Mouse (Mus musculus) neutrophil, adult 5-6 weeks (primary cell): Measurements from ENCODE around the gene Itga6. TPM values are rescaled to one million over a fixed set of nuclear protein-coding genes. Genes with fewer than 3 reads are reported as not detected.
A peak's percentile ranks its signal among the peaks of the same experiment; 100 is the strongest.

ENCODE experiments used
- ATAC-seq: fragments of 151-379, 151-347 bp; 2 replicates; pipeline ENCODE4 v1.8.0; 2017; ENCODE audit warnings: mild to moderate bottlenecking, moderate TSS enrichment; ENCODE audit not compliant: insufficient number of reproducible peaks, poor library complexity, low FRiP score, severe bottlenecking; ENCODE audit errors: extremely low read depth
- total RNA-seq: library from RNA; stranded (forward); fragments of 200-1000 nt; gene quantifications from 2 replicates; pipeline ENCODE4 v1.2.3, GENCODE M21; 2017

The Itga6 gene
- total RNA-seq, 1 experiment from 2014 or later = 57.4 TPM

DNA sequence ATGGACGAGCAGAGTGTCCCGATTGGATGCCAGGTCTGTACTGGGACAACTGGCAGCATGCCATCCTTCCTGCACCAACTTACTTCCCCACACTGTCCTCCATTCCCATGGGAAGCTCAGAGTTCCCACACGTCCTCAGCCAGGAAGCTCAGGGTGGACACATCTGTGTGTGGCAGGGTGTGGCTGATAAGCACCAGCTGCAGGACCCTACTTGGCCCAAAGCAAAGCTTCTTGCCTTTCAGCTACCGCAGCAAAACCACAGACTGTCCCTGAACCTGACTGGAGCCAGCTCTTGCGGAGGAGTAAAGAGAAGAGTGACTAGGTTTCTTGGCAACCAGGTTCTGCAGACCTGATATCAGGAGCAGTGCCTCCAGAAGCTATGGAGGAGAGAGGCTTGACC lies 11.7 kb downstream of the Itga6 start:
- no peak for ATAC-seq

DNA sequence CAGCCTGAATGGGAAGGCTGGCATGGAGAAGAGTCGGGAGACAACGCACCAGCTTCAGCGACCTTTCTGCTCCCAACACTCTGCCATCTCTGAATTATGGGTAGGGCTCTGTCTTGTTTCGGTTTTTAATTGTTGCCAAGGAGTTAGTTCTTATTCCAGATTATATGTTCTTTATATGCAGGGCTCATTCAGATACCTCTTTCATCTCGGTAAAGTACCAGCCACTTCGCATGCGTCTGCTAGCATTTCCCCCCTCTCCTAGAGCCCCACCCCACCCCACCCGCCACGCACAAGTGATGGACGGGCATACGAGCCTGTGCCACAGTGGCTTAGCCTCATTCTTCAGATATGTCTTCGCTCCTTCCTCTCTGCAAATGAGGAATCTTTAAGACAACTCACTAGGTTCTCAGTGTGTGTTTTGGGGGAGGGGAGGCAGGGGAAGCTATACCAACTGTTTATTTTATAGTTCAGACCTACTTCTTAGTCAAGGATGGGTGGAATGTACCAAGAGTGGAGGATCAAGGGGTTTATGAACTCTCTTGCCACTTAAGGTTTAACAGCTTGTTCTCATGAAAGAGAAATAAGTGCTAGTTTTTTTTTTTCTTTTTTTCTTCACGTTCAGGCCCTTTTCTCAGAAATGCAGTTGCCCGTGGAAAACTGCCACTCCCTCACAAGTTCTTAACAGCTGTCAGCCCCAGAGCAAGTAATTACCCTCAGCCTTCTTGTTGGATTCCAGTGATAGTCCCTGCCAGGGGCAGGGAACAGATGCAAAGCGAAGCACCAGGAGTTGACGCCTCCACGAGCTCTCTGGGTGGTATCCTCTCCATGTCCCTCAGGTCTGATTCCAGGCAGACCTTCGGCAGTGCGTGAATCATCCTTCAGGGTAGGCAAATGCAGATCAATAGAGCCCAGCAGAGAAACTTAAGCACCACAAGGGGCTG lies 13.4 kb downstream of the Itga6 start:
- ATAC-seq = no peak

DNA sequence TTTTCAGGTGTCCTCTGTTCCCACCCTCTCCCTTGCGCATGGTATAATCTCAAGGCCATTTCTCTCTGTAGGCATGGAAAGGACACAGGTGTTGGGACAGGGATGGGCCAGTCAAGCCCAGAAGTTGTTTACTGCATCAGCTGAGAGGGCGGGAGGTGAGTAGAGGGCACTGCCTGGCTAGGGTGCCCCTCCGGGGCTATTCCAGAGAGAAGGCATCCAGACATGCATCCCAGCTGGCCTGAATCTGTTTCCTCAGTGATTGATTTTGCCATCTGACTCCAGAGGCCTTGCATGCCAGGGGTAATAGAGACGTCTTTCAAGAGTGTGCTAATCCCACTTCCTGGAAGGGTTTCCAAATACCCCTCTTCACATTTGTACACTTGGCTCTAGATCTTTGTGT lies 14.7 kb downstream of the Itga6 start:
- no peak for ATAC-seq

DNA sequence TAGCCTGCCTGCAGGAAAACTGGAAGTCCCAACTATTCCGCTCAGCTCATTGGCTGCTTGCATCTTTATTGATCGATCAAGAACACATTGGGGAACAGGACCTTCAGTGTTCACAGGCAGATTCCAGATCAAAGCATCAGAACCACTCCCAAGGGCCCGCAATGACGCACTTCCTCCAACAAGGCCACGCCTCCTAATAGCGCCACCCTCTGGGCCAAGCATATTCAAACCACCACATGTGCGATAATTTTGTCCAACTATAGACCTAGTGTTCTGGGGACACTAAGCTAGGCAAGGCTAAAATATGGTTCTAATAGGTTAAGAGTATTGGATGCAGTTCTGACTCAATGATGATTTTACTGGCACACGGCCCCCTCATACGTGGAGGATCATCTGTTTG lies 15.7 kb downstream of the Itga6 start:
- ATAC-seq = no peak

GRCm38 (mm10) chr2:71764525-71764924 lies 19.1 kb downstream of the Itga6 start:
- no peak for ATAC-seq

GRCm38 (mm10) chr2:71764961-71765735 lies 19.7 kb downstream of the Itga6 start:
- ATAC-seq = no peak

- ATAC-seq = no peak
These were observed 20.6 kb downstream of the Itga6 start for GRCm38 (mm10) chr2:71766007-71766406.

DNA sequence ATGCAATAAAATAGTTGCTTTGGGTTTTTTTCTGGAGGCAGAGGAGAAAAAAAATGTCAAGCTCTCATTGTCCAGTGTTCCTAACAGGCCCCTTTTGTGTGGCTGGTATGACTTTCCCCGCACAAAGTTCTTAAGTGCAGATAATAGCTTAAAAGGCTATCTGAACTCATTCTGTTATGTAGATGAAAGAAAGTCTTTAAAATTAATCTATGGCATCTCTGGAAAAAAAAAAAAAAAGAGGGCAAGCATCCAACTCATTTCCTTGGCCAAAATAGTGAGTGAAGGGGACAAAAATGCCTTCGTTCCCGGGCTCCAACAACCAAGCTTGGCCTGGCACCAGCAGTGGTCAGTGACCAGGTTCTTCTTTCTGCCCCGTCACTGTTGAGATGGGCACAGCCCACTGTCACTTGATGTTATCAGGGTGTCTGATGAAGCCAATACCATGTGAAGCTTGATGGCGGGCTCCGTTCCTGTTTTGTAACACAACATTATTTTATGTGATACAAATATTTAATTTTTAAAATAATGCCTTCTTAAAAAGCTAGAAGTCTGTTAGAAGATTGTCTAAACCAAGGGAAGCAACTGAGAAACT lies 21.7 kb downstream of the Itga6 start:
- ATAC-seq = no peak

DNA sequence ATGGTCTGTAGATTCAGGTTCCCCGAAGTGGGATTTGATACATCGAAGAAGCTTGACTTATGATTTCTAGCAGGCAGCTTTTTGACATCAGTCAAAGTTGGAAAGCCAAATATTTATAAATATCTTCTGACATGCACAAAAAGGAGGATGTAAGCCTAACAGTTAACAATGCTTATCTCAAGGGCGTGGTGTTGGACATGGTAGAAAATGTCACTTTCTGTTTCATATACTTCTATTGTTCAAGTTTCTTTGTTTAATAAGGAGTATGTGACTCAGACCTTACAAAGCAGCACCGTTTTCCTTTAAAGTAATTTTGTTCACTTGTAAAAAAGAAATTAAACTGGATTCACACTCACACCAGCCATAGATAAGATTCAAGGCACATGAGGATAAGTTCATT lies 26.3 kb downstream of the Itga6 start:
- ATAC-seq = no peak

DNA sequence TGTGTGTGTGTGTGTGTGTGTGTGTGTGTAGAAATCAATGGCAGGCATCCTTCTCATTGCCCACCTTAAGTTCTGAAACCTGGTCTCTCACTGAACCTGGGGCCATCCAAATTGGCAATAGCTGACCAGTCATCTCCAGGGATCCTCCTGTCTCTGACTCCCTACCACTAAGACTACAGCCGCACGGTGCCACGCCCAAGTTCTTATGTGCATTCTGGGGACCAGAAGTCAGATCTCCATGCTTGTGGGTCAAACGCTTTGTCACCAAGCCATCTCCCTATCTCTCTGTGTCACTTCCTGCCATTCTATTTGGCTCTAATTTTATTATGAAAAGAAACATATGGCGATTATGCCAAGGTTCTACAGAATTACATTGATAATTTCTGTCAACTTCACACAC lies 28.3 kb downstream of the Itga6 start:
- no peak for ATAC-seq

- no peak for ATAC-seq
These were observed 29.0 kb downstream of the Itga6 start for GRCm38 (mm10) chr2:71774246-71774951.

DNA sequence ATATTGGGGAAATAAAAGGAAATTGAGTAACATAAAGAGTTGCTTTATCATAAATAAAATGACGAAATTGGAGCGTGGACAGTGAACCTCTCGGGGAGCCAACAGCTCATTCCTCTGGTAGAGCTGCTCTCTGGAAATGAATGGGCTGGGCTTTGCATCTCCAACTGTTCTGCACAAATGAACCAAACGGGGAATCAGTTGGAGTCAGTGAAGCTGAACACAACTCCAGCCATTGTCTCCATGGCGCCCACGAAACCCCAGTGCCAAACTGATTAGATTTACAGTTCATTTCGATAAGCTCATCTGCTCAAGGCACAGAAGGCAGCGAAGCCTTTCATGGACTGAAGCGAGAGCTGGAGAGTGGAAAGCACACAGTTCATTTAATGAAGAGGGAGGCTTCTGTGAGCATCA lies 29.8 kb downstream of the Itga6 start:
- ATAC-seq = no peak

GRCm38 (mm10) chr2:71779266-71779888 lies 34.0 kb downstream of the Itga6 start:
- no peak for ATAC-seq

- ATAC-seq = no peak
These were observed 34.6 kb downstream of the Itga6 start for GRCm38 (mm10) chr2:71780016-71780415.

GRCm38 (mm10) chr2:71785260-71785659 lies 39.8 kb downstream of the Itga6 start:
- no peak for ATAC-seq

GRCm38 (mm10) chr2:71786060-71786459 lies 40.6 kb downstream of the Itga6 start:
- ATAC-seq = no peak

- peak; percentile 61 for ATAC-seq
These were observed 41.3 kb downstream of the Itga6 start for GRCm38 (mm10) chr2:71786591-71787155.

- no peak for ATAC-seq
These were observed 41.8 kb downstream of the Itga6 start for GRCm38 (mm10) chr2:71787156-71787590.
